Mouse (Mus musculus): ENCODE data around the gene Nhsl1. TPM values are rescaled to one million over a fixed set of nuclear protein-coding genes. Genes with fewer than 3 reads are reported as not detected.

Nhsl1 gene
- polyA plus RNA-seq, 1 experiment = 13.5 TPM

DNA sequence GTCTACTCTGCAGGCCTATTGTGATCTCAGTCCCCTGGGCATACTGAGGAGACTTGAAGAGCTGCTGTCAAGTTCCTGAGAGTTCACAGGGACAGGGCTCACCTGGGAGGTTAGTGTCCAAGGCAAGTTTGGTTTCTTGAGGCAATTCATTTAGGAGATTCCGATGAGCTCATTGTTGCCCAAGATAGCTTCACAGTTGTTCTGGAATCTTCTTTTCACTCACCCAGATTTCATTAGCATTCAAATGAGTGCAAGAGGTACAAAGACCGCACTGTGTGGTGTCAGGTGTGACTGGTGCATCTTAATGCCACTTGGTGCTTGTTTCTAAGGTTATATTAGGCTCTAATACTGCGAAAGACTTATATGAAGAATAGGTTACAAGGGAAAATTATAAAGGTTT lies 160.5 kb downstream of the Nhsl1 start:
- no peak for DNase-seq (ENCODE audit: extremely low spot score in 1 of 2, low spot score in 1 of 2)

DNA sequence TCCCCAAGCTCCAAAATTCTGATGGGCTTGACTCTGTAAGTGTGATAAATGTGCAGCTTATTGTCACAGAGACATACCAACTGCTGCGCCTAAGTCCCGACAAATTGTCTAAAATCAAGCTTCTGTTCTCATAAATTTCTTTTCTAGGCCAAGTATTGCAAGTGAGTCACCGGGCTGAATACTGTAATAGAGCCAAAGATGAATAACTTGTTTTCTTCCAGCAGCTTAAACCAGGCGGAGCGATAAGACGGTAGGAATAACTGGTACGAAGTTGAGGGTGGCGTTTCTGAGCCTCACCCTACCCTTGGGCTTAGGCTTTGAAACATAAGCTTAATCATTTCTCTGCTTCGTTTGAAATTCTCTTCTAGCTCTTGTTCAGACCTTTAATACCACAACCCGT lies 162.1 kb downstream of the Nhsl1 start:
- peak; percentile 9 to 53 for DNase-seq (ENCODE audit: extremely low spot score in 1 of 2, low spot score in 1 of 2)

DNA sequence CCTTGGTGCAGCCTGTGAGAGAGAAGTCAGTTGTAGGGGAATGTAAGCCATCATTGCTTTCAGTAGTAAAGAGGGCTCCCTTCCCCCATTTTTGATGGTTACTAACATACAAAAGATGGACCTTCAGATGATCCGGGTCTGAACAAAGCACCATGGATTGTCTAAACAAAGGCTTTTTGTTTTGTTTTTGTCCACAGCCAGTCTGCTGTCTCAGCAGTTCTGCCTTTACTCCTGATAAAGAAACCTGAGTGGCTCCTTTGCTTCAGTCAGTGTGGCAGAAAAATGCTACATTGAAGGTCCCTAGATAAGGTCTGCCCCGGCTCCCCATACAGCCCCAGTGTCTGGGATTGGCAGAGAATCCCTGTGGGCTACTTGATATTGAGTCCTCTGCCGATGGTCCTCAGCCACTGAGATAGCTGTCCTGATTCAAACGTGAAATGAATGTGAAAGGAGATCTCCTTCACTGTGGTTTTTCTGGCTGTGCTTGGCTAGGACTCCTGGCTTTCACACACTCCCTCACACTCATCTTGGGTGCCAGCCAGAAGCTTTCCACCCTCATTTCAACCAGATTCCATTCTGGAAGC lies 163.9 kb downstream of the Nhsl1 start:
- DNase-seq (ENCODE audit: extremely low spot score in 1 of 2, low spot score in 1 of 2) = peak; percentile 40 to 83

DNA sequence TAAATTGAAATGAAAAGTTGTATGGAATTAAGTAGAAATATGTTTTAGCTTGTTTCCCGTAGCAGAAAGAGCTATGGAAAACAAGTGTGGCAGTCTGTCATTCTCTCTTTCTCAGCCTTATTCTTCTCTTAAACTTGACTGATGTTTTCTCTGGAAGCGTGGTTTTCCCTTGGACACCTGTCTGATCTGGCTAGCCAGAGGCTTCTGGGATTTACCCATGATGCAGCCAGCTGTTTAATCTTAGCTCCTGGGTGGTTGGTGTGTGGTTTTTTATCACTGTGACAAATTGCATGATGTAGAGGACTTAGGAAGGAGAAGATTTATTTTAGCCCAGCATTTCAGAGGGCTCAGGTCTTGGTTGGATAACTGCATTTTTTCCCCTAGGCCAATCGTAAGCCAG lies 164.9 kb downstream of the Nhsl1 start:
- DNase-seq (ENCODE audit: extremely low spot score in 1 of 2, low spot score in 1 of 2) = no peak

DNA sequence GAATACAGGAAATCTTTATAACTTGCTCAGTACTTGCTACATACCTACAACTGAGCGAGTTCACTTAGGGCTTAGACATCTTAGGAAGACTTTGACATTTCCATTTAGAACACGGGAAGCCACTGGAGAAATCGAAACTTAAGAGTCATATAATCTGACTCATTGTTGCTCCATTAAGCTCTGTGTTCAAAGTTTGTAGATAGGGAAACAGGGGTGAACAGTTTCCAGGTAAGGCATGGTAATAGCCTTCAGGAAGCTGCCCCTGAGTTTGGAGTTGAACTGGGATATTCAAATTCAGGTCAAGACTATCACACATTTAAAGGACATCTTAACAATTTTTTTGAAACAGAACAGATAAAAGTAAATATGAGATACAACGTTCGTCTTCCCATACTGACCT lies 165.9 kb downstream of the Nhsl1 start:
- no peak for DNase-seq (ENCODE audit: extremely low spot score in 1 of 2, low spot score in 1 of 2)

DNA sequence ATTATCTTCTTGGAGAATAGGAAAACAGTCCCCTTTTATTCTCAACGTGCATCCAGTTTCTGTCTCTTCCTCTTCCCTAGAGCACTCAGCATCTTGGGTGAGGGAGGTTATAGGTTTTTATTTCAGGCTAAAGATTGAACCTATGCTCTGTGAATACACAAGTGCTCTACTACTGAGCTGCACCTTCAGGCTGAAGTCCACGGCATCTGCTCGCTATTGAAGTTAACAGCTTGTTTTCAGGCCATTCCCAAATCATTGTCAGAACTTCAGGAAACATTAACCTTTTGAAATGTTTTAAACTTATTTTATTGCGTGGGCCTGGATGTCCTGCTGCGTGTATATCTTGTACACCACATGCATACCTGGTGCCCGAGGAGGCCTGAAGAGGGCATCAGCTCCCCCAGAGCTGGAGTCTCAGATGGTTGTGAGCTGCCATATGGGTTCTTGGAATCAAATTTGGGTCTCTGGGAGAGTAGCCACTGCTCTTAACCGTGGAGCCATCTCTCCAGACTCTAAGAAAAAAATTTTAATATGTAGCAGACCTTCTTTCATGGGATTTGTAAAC lies 169.5 kb downstream of the Nhsl1 start:
- no peak for DNase-seq (ENCODE audit: extremely low spot score in 1 of 2, low spot score in 1 of 2)

DNA sequence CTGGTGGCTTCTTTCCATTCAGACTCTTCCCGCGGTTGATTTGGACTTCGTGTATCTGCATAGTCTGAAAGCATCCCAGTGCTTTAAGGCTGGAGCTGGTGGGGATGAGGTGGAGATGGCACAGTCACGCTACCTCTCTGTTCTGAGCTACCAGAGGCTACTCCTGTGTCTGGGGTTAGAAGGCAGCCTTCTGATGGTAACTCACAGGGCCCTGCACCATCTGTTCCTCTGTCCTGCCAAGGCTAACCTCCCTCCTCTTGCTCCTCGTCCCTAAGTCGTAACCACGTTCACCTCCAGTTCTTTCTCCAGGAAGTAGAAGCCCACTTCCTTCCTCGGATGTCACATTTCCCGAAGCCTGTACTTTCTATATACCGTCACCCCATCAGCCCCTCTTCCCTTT lies 171.2 kb downstream of the Nhsl1 start:
- DNase-seq (ENCODE audit: extremely low spot score in 1 of 2, low spot score in 1 of 2) = no peak

DNA sequence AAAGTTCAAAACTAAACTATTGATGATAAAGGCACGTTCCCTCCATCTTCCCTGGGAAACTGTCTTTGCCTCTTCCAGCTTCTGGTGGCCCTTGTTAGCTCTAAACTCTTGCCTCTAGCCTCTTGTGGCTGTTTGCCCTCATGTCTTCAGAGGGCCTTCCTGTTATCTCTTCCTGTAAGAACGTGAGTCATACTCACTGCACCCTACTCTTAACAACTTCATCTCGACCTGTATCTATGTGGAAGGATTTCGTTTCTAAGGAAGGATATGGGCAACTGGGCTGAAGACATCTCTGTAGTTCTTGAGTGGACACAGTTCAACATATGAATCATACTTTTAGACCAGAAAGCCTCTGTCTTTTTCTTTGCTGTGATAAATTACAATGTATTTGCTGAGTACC lies 173.2 kb downstream of the Nhsl1 start:
- no peak for DNase-seq (ENCODE audit: extremely low spot score in 1 of 2, low spot score in 1 of 2)

DNA sequence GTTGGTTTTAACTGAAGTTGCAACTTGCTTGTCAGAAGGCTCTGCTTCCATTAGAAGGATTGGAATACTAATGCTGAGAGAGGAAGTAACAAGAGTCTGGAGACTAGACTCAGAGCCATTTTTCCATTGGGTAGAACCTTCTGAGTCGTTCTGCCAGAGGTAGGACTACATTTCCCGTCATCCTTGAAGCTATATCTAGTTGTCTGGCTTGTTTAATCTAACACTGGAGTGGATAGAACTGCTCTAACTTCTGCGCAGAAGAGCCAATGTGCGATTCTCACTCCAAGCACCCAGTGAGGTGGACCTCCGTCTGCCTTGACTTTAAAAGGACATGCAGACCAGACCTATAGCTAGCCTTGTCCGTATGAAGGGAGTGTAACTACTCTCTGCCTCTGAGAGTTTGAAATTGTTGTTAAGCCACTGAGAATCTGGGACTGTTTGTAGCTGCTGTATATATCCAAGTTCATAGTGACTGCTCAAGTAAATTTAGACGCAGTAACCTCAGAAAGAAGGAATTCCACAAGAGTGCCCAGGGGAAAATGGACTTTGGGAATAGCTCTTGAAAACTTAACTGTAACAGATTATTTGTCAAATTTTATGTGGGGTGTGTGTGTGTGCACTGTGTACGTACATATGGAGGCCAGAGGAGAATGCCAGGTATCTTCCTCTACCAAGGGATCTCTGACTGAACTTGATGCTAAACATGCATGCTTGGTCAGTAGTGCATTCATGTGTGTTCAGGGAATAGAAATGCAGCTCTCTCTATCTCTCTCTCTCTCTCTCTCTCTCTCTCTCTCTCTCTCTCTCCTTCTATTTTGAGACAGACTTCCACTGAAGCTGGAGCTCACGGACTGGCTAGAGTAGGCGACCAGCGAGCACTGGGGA lies 174.5 kb downstream of the Nhsl1 start:
- DNase-seq (ENCODE audit: extremely low spot score in 1 of 2, low spot score in 1 of 2) = no peak

DNA sequence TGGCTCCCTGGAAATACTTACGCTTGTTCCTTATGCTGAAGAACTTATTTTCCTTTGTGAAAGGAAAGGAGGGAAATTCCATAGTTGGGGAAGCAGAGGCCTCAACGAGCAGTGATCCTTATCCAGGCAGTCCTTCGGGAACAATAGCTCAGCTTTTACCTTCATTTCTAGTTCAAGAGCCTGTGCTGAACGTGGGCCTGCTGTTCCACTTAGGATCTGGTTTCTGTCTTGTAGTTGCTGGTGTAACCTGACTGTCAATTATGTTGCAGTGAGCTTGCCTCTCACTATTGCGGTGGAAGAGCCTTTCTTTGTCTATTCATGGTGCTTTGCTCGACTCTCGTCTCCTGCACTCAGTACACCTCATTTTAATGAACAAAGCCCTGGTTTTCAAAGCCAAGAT lies 175.5 kb downstream of the Nhsl1 start:
- no peak for DNase-seq (ENCODE audit: extremely low spot score in 1 of 2, low spot score in 1 of 2)

DNA sequence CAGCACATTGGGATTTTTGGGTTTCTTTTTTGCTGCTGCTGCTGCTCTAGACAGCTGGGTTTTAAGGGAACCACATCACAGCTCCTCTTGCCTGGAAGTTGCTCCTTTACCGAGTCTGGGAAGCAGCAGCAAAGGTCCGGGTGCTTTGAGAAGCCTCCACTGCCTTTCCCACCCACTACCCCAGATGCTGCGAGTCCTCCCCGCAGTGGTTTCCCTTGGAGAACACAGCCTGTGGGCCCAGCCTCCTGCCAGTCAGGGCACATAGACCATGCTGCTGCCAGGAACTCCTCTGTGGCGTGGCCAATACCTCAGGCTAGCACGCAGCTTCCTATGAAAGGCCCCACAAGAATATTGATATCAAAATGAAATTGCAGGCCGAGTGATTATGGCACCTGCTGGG lies 178.3 kb downstream of the Nhsl1 start:
- DNase-seq (ENCODE audit: extremely low spot score in 1 of 2, low spot score in 1 of 2) = no peak

DNA sequence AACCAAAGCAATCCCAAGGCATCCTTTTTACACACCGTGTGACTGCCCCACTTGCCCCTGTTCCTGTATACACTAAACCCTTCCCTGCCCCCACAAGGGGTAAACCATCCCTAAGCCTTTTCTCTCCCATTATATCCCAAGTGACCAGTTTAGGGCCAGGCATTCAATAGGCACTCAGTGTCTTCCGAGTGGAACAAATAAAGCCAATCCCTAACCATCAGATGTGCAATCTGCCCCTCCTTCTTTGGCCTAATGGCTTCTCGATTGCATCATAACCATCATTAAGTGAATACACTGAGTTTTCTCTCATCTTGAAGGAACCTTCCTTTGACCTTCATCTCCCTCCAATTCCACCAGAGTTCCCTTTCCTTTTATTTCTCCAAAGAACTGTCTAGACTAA lies 183.2 kb downstream of the Nhsl1 start:
- DNase-seq (ENCODE audit: extremely low spot score in 1 of 2, low spot score in 1 of 2) = no peak

DNA sequence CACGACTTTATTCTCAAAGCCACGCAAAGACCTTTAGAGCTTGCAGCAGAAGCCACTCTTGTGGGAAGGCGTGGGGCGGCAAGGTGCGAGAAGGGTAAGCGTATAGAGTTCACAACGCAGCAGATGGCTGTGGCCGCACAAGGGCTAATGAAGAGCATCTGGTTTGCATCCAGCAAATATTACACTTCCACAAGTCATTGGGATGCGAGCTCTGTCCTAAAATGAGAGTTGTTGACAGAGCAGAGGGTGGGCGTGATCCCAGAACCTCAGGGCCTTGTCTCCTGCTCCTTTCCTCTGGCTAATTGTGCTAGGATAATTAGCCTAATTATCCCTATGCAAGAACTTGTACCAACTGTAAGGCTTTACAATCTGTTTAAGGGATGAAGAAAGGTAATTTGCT lies 186.9 kb downstream of the Nhsl1 start:
- DNase-seq (ENCODE audit: extremely low spot score in 1 of 2, low spot score in 1 of 2) = no peak

DNA sequence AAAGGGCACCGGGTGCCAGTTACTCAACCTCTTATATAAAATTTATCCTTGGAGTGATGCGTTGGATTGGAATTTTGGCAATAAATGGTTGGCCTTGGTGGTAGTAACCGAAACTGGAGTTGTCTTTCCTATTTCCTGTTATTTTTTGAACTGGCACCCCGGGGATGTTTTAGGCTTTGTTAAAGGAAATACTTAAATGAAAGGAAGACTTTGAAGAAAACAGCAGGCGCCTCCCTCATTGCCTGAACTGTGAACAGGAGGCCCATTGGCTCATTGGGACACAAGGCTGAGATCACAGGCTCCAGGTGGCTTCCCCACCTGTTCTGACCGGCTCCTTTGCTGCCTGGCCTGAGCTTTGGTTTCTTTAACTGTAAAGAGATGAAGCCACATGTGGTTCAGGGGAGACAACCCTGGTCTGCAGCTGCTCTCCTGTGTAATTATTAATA lies 187.7 kb downstream of the Nhsl1 start:
- DNase-seq (ENCODE audit: extremely low spot score in 1 of 2, low spot score in 1 of 2) = no peak

DNA sequence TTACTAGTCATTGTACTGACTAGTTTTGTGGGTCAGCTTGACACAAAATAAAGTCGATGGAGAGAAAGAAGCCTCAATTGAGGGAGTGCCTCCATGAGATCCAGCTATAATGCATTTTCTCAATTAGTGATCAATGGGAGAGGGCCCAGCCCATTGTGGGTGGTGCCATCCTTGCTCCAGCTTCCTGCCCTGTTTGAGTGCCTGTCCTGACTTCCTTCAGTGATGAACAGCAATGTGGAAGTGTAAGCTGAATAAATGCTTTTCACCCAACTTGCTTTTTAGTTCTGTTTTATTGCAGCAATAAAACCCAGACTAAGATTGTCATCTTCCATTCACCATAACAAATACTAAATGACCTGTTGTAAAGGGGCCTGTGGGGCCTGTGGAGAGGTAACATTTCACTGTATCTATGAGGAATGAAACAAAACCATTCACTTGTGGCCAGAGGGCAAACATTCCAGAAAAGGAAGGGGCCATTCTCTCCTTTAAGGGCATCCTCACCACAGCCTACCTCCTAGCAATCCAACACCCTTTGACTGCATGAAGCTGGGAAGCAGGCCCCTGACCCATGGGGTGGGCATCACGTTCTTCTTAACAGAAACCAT lies 189.2 kb downstream of the Nhsl1 start:
- no peak for DNase-seq (ENCODE audit: extremely low spot score in 1 of 2, low spot score in 1 of 2)

DNA sequence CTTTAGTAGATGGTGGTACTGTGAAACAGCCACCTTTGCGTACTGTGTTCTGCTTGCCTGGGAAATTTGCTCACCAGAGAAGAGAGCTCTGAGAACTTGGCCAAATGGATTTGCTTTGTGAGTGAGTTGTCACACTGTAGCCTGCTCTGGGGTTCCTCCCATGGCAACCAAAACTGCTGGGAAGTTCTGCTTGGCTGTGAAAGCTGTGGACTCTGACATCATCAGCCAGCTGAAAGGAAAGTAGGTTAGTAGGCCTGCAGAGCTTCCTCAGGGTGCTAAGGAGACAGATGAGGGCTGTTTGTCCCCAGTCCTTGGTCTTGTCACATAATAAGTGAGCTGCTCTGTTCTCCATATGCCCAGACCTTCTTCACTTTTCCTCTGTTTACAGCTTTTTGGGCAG lies 189.8 kb downstream of the Nhsl1 start:
- peak; percentile 58 to 79 for DNase-seq (ENCODE audit: extremely low spot score in 1 of 2, low spot score in 1 of 2)

DNA sequence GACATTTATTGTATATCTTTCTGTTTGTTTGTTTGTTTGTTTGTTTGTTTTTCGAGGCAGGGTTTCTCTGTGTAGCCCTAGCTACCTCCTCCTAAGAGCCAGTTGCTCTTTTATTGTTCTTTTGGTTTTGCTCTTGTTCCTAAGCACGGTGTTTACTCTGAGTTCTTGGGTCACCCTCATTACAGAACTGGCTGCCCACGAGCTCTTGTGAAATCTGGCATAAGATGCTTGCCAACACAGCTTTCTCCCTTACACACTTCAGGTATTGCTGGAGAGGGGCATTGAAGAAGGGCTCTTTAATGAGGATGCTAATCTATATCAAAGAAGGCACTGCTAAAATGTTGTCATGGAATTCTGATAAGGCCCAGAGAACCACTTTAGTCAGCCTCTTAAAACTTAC lies 191.9 kb downstream of the Nhsl1 start:
- DNase-seq (ENCODE audit: extremely low spot score in 1 of 2, low spot score in 1 of 2) = no peak

DNA sequence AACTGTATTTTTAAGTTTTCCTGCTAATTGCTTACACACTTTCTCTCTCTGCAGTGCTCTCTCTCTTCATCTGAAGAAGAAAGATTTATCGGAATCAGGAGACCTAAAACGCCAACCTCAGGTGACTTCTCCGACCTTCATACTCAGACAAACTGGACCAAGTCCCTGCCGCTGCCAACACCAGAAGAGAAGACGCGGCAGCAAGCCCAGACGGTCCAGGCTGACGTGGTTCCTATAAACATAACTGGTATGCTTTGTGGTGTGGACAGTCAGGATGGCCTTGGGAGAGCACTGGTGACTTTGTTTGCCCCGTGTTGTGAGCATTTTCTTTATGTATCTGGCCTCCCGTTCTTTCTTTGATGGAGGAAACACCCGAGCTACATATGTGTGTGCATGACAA lies 192.7 kb downstream of the Nhsl1 start:
- no peak for DNase-seq (ENCODE audit: extremely low spot score in 1 of 2, low spot score in 1 of 2)

DNA sequence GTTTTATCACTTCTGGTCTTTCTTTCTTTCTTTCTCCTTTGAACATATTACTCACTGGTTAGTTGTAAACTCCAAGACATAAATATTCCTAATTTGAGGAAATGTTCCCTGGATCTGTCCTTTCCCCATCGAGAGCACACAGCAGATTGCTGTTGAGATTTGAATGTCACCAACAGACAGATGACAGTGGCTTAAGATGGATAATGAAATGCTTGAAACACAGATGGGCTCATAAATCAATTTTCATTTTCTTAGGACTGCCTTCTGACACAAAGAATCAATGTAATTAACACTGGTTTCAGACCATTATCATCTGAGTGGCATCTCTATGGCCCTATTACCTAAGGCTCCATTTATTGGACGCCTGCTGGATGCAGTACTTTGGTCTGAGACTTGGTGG lies 203.8 kb downstream of the Nhsl1 start:
- DNase-seq (ENCODE audit: extremely low spot score in 1 of 2, low spot score in 1 of 2) = no peak

DNA sequence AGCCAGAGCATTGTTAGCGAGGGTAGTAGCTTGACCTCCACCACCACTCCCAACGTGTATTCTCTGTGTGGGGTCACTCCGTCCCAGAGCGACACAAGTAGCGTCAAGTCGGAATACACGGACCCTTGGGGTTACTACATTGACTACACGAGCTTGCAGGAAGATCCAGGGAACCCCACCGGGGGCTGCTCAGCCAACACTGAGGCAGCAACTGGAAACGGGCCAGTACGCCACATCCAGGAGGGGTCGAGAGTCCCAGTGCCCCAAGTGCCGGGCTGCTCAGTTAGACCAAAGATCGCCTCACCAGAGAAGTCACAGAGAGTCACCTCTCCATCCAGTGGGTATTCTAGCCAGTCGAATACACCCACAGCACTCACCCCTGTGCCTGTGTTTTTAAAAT lies 206.5 kb downstream of the Nhsl1 start:
- DNase-seq (ENCODE audit: extremely low spot score in 1 of 2, low spot score in 1 of 2) = no peak

DNA sequence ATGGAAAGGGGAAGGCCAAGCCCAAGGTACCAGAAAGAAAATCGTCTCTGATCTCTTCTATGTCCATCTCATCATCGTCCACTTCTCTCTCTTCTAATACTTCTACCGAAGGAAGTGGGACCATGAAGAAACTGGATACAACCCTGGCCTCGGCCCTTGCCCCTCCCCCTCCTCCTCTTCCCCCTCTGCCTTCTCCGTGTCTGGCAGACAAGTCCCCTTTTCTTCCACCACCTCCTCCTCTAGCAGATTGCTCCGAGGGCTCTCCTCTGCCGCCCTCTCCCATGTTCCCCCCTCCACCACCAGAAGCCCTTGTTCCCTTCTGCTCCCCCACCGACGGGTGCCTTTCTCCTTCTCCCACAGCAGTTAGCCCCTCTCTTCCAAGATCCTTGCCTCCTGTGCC lies 206.9 kb downstream of the Nhsl1 start:
- no peak for DNase-seq (ENCODE audit: extremely low spot score in 1 of 2, low spot score in 1 of 2)
